Mouse (Mus musculus) testis, adult 2 months (tissue): ENCODE measurements around the gene Muc20.

Experiments used
- CTCF ChIP-seq: fragments of 200-500 bp; IDR thresholded peaks from 2 replicates; pipeline ENCODE4 v1.5.1; 2012; ENCODE audit warnings: low read depth, mild to moderate bottlenecking, inconsistent platforms, low read length, moderate library complexity; ENCODE audit not compliant: control insufficient read depth, insufficient read depth, insufficient replicate concordance
- POLR2A ChIP-seq: fragments of 200-500 bp; IDR thresholded peaks from 2 replicates; pipeline ENCODE4 v1.6.1; 2012; ENCODE audit warnings: low read depth, mild to moderate bottlenecking, inconsistent platforms, low read length, moderate library complexity; ENCODE audit not compliant: control insufficient read depth

DNA sequence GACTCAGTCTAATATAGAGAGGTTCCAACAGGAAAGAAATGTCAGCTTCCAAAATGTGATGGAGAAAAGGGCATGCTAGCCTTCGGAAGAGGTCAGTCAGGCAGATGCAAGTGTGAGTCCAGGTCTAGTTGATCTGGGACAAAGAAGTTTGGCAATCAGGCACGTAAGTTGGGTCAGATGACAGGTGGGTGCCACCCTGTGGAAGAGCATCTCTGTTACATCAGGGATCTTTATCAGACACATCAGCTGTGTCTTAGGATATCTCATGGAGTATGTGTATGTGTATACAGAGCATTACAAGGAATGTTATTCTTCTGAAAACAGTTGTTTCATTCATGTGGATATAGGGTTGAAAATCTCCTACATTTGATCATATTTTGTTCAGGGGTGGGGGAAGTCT is 32.7 kb downstream of the Muc20 start:
- TF ChIP-seq CTCF (no peak), POLR2A (no peak)
